8 mouse cellular contexts compared by ENCODE assay signal in genomic region chr7:28960354-28961046, GRCm38 (mm10). TPM values are rescaled to one million over a fixed set of nuclear protein-coding genes. Genes with fewer than 3 reads are reported as not detected.
DNase-seq lines count a peak whose midpoint lies in the region; ATAC-seq and TF ChIP-seq lines count a peak whose summit lies in the region.

No protein-coding gene starts in this region.

- H3K36me3 ChIP-seq in embryonic facial prominence, embryonic 14.5 days (ENCODE audit: control insufficient read depth, insufficient read depth, low read length) = peaks cover 11% of the 10 kb centered on the region; the same call in 1 of the 2 replicates
- no peaks in the 10 kb centered on the region for H3K36me3 ChIP-seq in kidney, postnatal 0 days (ENCODE audit: insufficient read depth, low read length)
- H3K36me3 ChIP-seq in neural tube, embryonic 13.5 days = no peaks in the 10 kb centered on the region

- peak overlapping the region; percentile 100 for H3K4me3 ChIP-seq in left cerebral cortex, adult 2 months
- peak overlapping the region; percentile 99 for H3K4me3 ChIP-seq in embryonic facial prominence, embryonic 14.5 days (ENCODE audit: low read depth, low read length)
- peak overlapping the region; percentile 99 for H3K4me3 ChIP-seq in kidney, postnatal 0 days (replicated peaks; ENCODE audit: low read depth, low read length)
- peak overlapping the region; percentile 95 for H3K4me3 ChIP-seq in neural tube, embryonic 13.5 days

- H3K9ac ChIP-seq in embryonic facial prominence, embryonic 14.5 days (ENCODE audit: low read depth, low read length) = peak overlapping the region; percentile 97
- peak overlapping the region; percentile 94 for H3K9ac ChIP-seq in kidney, postnatal 0 days (ENCODE audit: low read depth, low read length)
- peak overlapping the region; percentile 98 for H3K9ac ChIP-seq in neural tube, embryonic 13.5 days

- intact Hi-C loops in left cerebral cortex, adult 2 months (cut with DNase I) = loop anchor here (1.0 to 5.0 kb wide), 4 partner anchors 38 to 163 kb away; partner anchors contain the start of gene Ech1
- intact Hi-C loops in left cerebral cortex, postnatal 4 days (cut with DNase I) = no loop called here

- no peak for DNase-seq in left cerebral cortex, adult 2 months (ENCODE audit: extremely low spot score in 1 of 2, low spot score in 2 of 2)
- no peak for DNase-seq in left cerebral cortex, postnatal 4 days
- no peak for DNase-seq in embryonic facial prominence, embryonic 14.5 days (ENCODE audit: low spot score)
- no peak for DNase-seq in kidney, postnatal 0 days (ENCODE audit: low spot score)
- DNase-seq in retina, embryonic 14.5 days (ENCODE audit: low spot score) = no peak
- DNase-seq in layer of hippocampus, adult 11-12 months (ENCODE audit: low spot score) = no peak
- DNase-seq in thymus, postnatal 10 days (ENCODE audit: low spot score in 2 of 2) = no peak

- H3K9me3 ChIP-seq in embryonic facial prominence, embryonic 14.5 days (ENCODE audit: control insufficient read depth, low read length) = no peaks in the 10 kb centered on the region
- H3K9me3 ChIP-seq in kidney, postnatal 0 days (replicated peaks; ENCODE audit: low read length) = no peaks in the 10 kb centered on the region
- no peaks in the 10 kb centered on the region for H3K9me3 ChIP-seq in neural tube, embryonic 13.5 days

- H3K4me2 ChIP-seq in embryonic facial prominence, embryonic 14.5 days (ENCODE audit: low read depth, low read length) = peak overlapping the region; percentile 93
- peak overlapping the region; percentile 91 for H3K4me2 ChIP-seq in kidney, postnatal 0 days (ENCODE audit: low read length)
- peak overlapping the region; percentile 90 for H3K4me2 ChIP-seq in neural tube, embryonic 13.5 days

- ATAC-seq in embryonic facial prominence, embryonic 14.5 days (ENCODE audit: low read depth) = no peak
- no peak for ATAC-seq in kidney, postnatal 0 days (replicated peaks; ENCODE audit: low FRiP score, low read depth)
- ATAC-seq in neural tube, embryonic 13.5 days (ENCODE audit: low read depth) = no peak

- peak overlapping the region; percentile 69 for H3K27ac ChIP-seq in left cerebral cortex, adult 2 months
- H3K27ac ChIP-seq in embryonic facial prominence, embryonic 14.5 days (replicated peaks; ENCODE audit: low read depth, low read length) = peak overlapping the region; percentile 63
- H3K27ac ChIP-seq in kidney, postnatal 0 days = peak overlapping the region; percentile 47
- H3K27ac ChIP-seq in neural tube, embryonic 13.5 days (replicated peaks) = no peak overlapping the region

- no peaks in the 10 kb centered on the region for H3K27me3 ChIP-seq in embryonic facial prominence, embryonic 14.5 days (replicated peaks; ENCODE audit: control insufficient read depth, insufficient read depth, low read length)
- H3K27me3 ChIP-seq in kidney, postnatal 0 days (ENCODE audit: insufficient read depth, low read length) = no peaks in the 10 kb centered on the region
- no peaks in the 10 kb centered on the region for H3K27me3 ChIP-seq in neural tube, embryonic 13.5 days

- WGBS in embryonic facial prominence, embryonic 14.5 days = 14% methylated on average over 9 of the region's 9 CpGs
- 7% methylated on average over 9 of the region's 9 CpGs for WGBS in kidney, postnatal 0 days
- WGBS in neural tube, embryonic 13.5 days = 29% methylated on average over 9 of the region's 9 CpGs

- H3K4me1 ChIP-seq in embryonic facial prominence, embryonic 14.5 days (ENCODE audit: control insufficient read depth, insufficient read depth, low read length) = peaks cover 44% of the 10 kb centered on the region
- peaks cover 36% of the 10 kb centered on the region for H3K4me1 ChIP-seq in kidney, postnatal 0 days (replicated peaks; ENCODE audit: insufficient read depth, low read length)
- peaks cover 61% of the 10 kb centered on the region for H3K4me1 ChIP-seq in neural tube, embryonic 13.5 days (replicated peaks)

- no peak for TF ChIP-seq CTCF in left cerebral cortex, adult 2 months (IDR thresholded peaks at IDR 0.05)
- no peak for TF ChIP-seq CTCF in kidney, postnatal 0 days (IDR thresholded peaks at IDR 0.05; ENCODE audit: low read depth)

RNA-seq across cellular contexts. Expression of gene Actn4, which starts 1.6 kb away (rescaled TPM):
- 100 to 1,000 TPM; 196 to 199 TPM for total RNA-seq in left cerebral cortex, adult 2 months (2021)
- 100 to 1,000 TPM; 129 to 134 TPM for total RNA-seq in left cerebral cortex, postnatal 4 days (2021)
- polyA plus RNA-seq in embryonic facial prominence, embryonic 14.5 days (2014; fragmentation: Nextera tagmentation; extraction: Ambion mirVana) = 256 and 280 TPM in 2 replicates
- polyA plus RNA-seq in kidney, postnatal 0 days (2015; fragmentation: Nextera tagmentation; extraction: Ambion mirVana) = 255 and 280 TPM in 2 replicates
- 142 and 147 TPM in 2 replicates for polyA plus RNA-seq in neural tube, embryonic 13.5 days (2015; fragmentation: Nextera tagmentation; extraction: Ambion mirVana)

RNA-seq across cellular contexts. Expression of gene Eif3k, which starts 21.2 kb away (rescaled TPM):
- total RNA-seq in left cerebral cortex, adult 2 months (2021) = 100 to 1,000 TPM; 179 to 192 TPM
- total RNA-seq in left cerebral cortex, postnatal 4 days (2021) = 100 to 1,000 TPM; 212 to 213 TPM
- 403 and 404 TPM in 2 replicates for polyA plus RNA-seq in embryonic facial prominence, embryonic 14.5 days (2014; fragmentation: Nextera tagmentation; extraction: Ambion mirVana)
- polyA plus RNA-seq in kidney, postnatal 0 days (2015; fragmentation: Nextera tagmentation; extraction: Ambion mirVana) = 467 and 479 TPM in 2 replicates
- 352 and 359 TPM in 2 replicates for polyA plus RNA-seq in neural tube, embryonic 13.5 days (2015; fragmentation: Nextera tagmentation; extraction: Ambion mirVana)

RNA-seq across cellular contexts. Expression of gene Map4k1, which starts 21.4 kb away (rescaled TPM):
- 1 to 10 TPM; 1.8 to 2.3 TPM for total RNA-seq in left cerebral cortex, adult 2 months (2021)
- 10 to 100 TPM; 12.9 to 14.7 TPM for total RNA-seq in left cerebral cortex, postnatal 4 days (2021)
- polyA plus RNA-seq in embryonic facial prominence, embryonic 14.5 days (2014; fragmentation: Nextera tagmentation; extraction: Ambion mirVana) = 7.2 and 8.7 TPM in 2 replicates
- polyA plus RNA-seq in kidney, postnatal 0 days (2015; fragmentation: Nextera tagmentation; extraction: Ambion mirVana) = 7.6 and 9.5 TPM in 2 replicates
- polyA plus RNA-seq in neural tube, embryonic 13.5 days (2015; fragmentation: Nextera tagmentation; extraction: Ambion mirVana) = 4.1 and 5.3 TPM in 2 replicates
